Mouse (Mus musculus) neutrophil, adult 59 days (primary cell): Measurements from ENCODE around the gene Adrb1. TPM values are rescaled to one million over a fixed set of nuclear protein-coding genes. Genes with fewer than 3 reads are reported as not detected.

Experiments used
- total RNA-seq, 2 experiments: library from RNA; stranded (reverse); gene quantifications; 1 replicate in 1 of 2; 2 replicates in 1 of 2; pipeline ENCODE4 v1.2.4; 2023

Gene Adrb1
- total RNA-seq, result under 1 TPM; 0.11 to 0.42 TPM

DNA sequence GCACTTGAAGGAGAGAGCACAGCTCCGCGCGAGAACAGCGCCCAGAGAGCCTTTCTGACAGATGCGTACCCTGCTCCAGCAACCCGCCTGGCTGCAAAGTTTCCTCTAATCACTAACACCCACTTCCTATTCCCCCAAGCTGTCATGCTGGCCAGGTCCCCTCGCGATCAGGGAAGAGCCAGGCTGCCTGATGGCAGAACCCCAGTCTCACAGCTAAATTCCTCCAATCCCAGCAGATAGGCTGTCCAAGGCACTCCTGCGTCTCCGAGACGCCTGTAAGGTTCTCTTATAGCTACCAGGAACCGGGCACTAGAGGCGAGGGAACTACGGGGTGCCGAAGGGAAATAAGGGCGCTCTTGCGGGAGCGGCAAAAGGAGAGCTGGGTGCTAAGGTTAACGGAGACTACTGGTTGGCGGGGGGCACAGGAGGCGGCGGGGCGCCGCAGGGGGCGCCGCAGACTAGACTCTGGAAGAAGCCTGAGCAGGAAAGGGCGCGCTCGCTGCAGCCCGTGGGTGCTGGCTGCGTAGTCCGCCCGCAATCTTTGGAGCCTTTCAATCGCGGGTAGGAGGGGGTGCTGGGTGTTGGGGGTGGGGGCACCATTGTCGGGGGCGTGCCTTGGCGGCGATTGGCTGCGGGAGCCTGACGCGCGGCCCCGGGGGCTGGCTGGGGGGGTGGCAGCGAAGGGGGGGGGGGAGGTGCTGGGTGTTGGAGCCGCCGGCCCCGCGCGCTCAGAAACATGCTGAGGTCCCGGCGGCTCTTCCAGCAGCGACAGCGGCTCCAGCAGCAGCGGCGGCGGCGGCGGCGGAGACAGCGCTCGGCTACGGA is at the start of gene Adrb1:
TSS of gene Adrb1 (plus strand) at position 813 of the 825 bp plus-strand sequence.

Other genes with a start within 250 kb of the Adrb1 start
- 10 to 100 TPM; 11.3 to 11.8 TPM for gene Dclre1a, start 174.0 kb upstream of the Adrb1 start, total RNA-seq
- 10 to 100 TPM; 16.7 to 21.4 TPM for gene Nhlrc2, start 173.9 kb upstream of the Adrb1 start, total RNA-seq
- gene Ccdc186, start 100.0 kb downstream of the Adrb1 start, total RNA-seq, result 10 to 100 TPM; 25.7 to 26.7 TPM
- gene Tdrd1, start 104.0 kb downstream of the Adrb1 start, total RNA-seq, result not detected
- gene Vwa2, start 152.1 kb downstream of the Adrb1 start, total RNA-seq, result not detected